Mouse (Mus musculus) thymus, adult 2 months (tissue): ENCODE measurements at regions not wholly inside any gene's neighbourhood (a gene's known extent, or its start where the extent isn't known, plus 50 kb on each side); places are given as distances from the start of the nearest gene placed in this dataset.

Source experiments
- DNase-seq: peaks from one replicate; pipeline ENCODE4 v3.0.0; 2021
- H3K27ac ChIP-seq: fragments of 200-500 bp; 2 replicates; pipeline ENCODE4 v1.5.1; 2012; ENCODE audit warnings: low read length, control low read depth; ENCODE audit not compliant: control insufficient read depth, insufficient read depth
- H3K27me3 ChIP-seq: fragments of 200-500 bp; 2 replicates; pipeline ENCODE4 v1.6.1; 2012; ENCODE audit warnings: mild to moderate bottlenecking, low read length, moderate library complexity, mixed read lengths; ENCODE audit not compliant: control insufficient read depth, insufficient read depth
- H3K36me3 ChIP-seq: fragments of 200-500 bp; 2 replicates; pipeline ENCODE4 v1.6.1; 2012; ENCODE audit warnings: mild to moderate bottlenecking, low read length, moderate library complexity; ENCODE audit not compliant: control insufficient read depth, insufficient read depth
- H3K4me1 ChIP-seq: fragments of 200-500 bp; replicated peaks from 2 replicates; pipeline ENCODE4 v1.6.1; 2012; ENCODE audit warnings: low read length; ENCODE audit not compliant: control insufficient read depth, insufficient read depth
- H3K4me3 ChIP-seq: fragments of 200-500 bp; 2 replicates; pipeline ENCODE4 v1.5.1; 2012; ENCODE audit warnings: mild to moderate bottlenecking, low read length, control low read depth, moderate library complexity; ENCODE audit not compliant: control insufficient read depth, insufficient read depth
- CTCF ChIP-seq: fragments of 200-500 bp; IDR thresholded peaks from 2 replicates; pipeline ENCODE4 v1.5.1; 2012; ENCODE audit warnings: mild to moderate bottlenecking, control low read depth, low read length, moderate library complexity, borderline replicate concordance; ENCODE audit not compliant: control insufficient read depth, poor library complexity, insufficient read depth; ENCODE audit errors: extremely low read depth
- POLR2A ChIP-seq: fragments of 200-500 bp; IDR thresholded peaks from 2 replicates; pipeline ENCODE4 v1.6.1; 2012; ENCODE audit warnings: mild to moderate bottlenecking, low read length, control low read depth, moderate library complexity; ENCODE audit not compliant: control insufficient read depth, poor library complexity, insufficient read depth; ENCODE audit errors: extremely low read depth
- WGBS: fragments of 180-500 bp; shearing (Covaris S2); methylation state at CpG from one replicate; pipeline ENCODE4 v1.1.7; 2018; 5-methylcytosine and 5-hydroxymethylcytosine counted together

GRCm38 (mm10) chr6:143419872-143420271 is 252.9 kb downstream of the Etnk1 start:
- Histone ChIP-seq H3K4me1 (no peaks in the 10 kb centered on the region), H3K27me3 (no peaks in the 10 kb centered on the region), H3K27ac (no peak overlapping the region), H3K4me3 (no peak overlapping the region), H3K36me3 (no peaks in the 10 kb centered on the region)
- WGBS = 89% methylated on average over 7 of the region's 7 CpGs
- DNase-seq = no peak
- TF ChIP-seq CTCF = no peak
- TF ChIP-seq POLR2A = no peak

- Histone ChIP-seq H3K27ac (no peak overlapping the region), H3K36me3 (no peaks in the 10 kb centered on the region), H3K27me3 (no peaks in the 10 kb centered on the region), H3K4me3 (no peak overlapping the region), H3K4me1 (no peaks in the 10 kb centered on the region; the same call in 1 of the 2 replicates)
- WGBS = 98% methylated on average over 14 of the region's 14 CpGs
- DNase-seq = no peak
- no peak for TF ChIP-seq POLR2A
- TF ChIP-seq CTCF = no peak
Measured at GRCm38 (mm10) chr6:143423026-143423425, 256.0 kb downstream of the Etnk1 start.

- no peaks in the 10 kb centered on the region for H3K36me3 ChIP-seq
- 54% methylated on average over 17 of the region's 17 CpGs for WGBS
- TF ChIP-seq POLR2A (no peak), CTCF (no peak)
- H3K27ac ChIP-seq = no peak overlapping the region
- no peak overlapping the region for H3K4me3 ChIP-seq
- H3K4me1 ChIP-seq = no peaks in the 10 kb centered on the region; the same call in 1 of the 2 replicates
- DNase-seq = no peak
- no peaks in the 10 kb centered on the region for H3K27me3 ChIP-seq
Measured at GRCm38 (mm10) chr6:143425182-143425829, 258.3 kb downstream of the Etnk1 start.

GRCm38 (mm10) chr6:143431896-143432450 is 265.0 kb downstream of the Etnk1 start:
- DNase-seq = no peak
- H3K4me3 ChIP-seq = no peak overlapping the region
- 94% methylated on average over 13 of the region's 13 CpGs for WGBS
- H3K4me1 ChIP-seq = no peaks in the 10 kb centered on the region; the same call in 1 of the 2 replicates
- H3K36me3 ChIP-seq = no peaks in the 10 kb centered on the region
- TF ChIP-seq POLR2A = no peak
- TF ChIP-seq CTCF = no peak
- no peaks in the 10 kb centered on the region for H3K27me3 ChIP-seq
- H3K27ac ChIP-seq = no peak overlapping the region

- no peak for TF ChIP-seq CTCF
- no peak for TF ChIP-seq POLR2A
- H3K4me3 ChIP-seq = no peak overlapping the region
- 94% methylated on average over 32 of the region's 32 CpGs for WGBS
- H3K27ac ChIP-seq = no peak overlapping the region
- no peaks in the 10 kb centered on the region for H3K4me1 ChIP-seq
- DNase-seq = no peak
- no peaks in the 10 kb centered on the region for H3K36me3 ChIP-seq
- no peaks in the 10 kb centered on the region for H3K27me3 ChIP-seq
Measured at GRCm38 (mm10) chr6:143437367-143438271, 270.6 kb downstream of the Etnk1 start.

- Histone ChIP-seq H3K4me1 (no peaks in the 10 kb centered on the region), H3K27ac (no peak overlapping the region), H3K36me3 (no peaks in the 10 kb centered on the region), H3K4me3 (no peak overlapping the region), H3K27me3 (no peaks in the 10 kb centered on the region)
- TF ChIP-seq CTCF (no peak), POLR2A (no peak)
- DNase-seq = no peak
- 92% methylated on average over 5 of the region's 5 CpGs for WGBS
Measured at GRCm38 (mm10) chr6:143438272-143438591, 271.2 kb downstream of the Etnk1 start.
